Mouse (Mus musculus) adrenal gland (tissue): Measurements from ENCODE around the gene Atp6v0d1.

Source experiments
- intact Hi-C: fragments of 180-260 bp; cut with DNase I; formaldehyde crosslinking; loops from one replicate; pipeline ENCODE4 v1.15.1; 2025

Gene Atp6v0d1

DNA sequence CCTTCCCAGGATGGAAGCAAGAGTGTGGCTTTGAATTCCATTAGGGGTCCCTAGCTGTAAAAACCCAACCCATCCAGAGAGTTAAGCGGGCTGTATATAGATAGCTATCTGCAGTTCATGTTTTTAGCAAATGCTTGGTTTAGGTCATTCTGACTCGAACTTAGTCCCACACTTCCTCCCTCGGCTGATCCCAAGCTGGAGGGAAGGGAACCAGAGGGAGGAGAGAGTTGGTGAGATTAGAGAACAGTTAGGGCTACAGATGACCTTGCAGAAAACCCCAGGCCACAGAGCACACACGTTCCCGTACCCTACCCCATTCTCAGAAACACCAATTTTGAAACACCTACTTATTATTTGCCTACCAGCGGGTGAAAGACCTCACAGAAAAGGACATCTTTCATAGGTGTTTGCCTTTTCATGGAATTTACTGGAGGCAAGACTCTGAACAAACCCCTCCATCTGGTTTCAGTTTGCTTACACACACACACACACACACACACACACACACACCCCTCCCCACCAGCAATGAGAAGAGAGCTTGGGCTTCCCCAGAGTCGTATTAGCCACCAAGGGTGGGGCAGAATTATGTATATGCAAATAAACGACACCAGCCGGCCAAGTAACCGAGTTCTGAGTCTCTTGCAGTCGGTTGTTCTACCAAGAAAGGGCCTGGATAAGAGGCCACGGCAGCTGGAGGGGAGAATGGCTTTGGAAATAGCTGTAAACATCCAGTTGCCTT, 55.7 kb downstream of the Atp6v0d1 start:
- intact Hi-C loops: no loop called here

DNA sequence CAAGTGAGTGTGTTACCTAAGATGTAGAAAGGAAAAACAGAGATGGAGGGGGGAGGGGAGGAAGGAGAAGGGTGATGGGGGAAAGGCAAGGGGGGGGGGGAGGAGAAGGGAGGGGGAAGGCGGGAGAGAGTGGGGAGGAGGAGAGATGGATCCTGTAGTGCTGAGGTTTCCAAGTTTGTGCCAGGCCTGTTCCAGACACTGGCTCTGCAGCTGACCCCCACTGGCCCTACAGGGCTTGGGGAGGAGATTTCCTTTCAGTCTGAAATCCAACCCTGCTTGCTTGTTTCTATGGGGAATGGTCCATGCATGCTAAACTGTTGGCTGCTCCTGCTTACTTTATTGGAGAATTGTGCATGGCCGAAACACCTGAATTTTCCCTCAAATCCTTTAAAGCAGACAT, 57.1 kb downstream of the Atp6v0d1 start:
- intact Hi-C loops: no loop called here

DNA sequence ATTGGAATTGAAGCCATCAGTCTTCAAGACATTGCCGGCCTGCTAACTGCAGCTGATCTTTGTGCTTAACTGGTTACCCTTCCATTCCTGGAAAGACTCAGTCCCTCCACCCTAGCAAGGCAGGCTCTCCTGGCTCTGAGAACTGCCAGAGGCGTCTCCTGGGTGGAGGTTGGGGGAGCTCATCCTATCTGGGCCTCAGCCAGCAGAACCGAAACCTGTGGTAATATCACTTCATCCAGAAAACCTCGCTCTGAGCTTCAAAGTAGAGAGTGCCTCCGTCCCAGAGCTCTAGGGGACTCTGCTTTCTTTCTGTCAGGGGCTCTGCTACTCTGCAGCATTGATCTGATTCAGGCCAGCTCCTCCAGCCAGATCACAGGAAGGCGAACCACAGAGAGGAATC, 58.9 kb downstream of the Atp6v0d1 start:
- intact Hi-C loops: no loop called here

DNA sequence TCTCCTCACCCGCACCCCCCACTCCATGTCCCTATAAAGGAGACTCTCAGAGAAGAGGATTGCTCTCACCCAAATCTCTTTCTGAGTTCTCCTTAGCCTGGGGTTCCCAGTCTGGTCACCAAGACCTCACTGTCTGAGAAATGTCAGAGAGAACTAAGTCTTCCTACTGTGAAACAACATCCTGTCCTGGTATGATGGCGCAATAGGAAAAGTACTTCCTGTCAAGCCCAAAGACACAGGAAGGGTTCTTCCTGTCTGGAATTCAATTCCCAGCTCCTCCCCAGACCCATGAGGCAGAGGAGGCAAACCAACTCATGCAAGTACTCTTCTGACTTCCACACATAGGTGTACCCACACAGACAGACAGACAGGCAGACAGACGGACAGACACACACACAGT, 61.2 kb downstream of the Atp6v0d1 start:
- intact Hi-C loops: no loop called here

DNA sequence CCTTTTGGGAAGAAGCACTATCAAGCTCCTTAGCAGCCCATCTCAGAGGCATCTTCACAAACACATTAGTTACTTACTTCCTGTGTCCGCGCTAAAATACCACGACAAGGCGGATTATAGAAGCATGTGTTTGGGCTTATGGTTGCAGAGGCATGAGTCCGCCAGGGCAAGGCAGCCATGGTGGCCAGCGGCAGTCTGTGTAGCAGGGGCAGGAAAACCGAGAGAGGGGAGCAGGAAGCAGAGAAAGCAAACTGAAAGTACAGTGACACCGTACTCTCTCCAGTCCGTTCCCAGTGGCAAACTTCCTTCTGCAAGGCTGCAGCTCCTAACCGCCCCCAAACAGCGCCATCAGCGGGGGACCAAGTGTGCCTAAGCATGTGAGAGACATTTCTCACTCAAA, 66.1 kb downstream of the Atp6v0d1 start:
- intact Hi-C loops: no loop called here

DNA sequence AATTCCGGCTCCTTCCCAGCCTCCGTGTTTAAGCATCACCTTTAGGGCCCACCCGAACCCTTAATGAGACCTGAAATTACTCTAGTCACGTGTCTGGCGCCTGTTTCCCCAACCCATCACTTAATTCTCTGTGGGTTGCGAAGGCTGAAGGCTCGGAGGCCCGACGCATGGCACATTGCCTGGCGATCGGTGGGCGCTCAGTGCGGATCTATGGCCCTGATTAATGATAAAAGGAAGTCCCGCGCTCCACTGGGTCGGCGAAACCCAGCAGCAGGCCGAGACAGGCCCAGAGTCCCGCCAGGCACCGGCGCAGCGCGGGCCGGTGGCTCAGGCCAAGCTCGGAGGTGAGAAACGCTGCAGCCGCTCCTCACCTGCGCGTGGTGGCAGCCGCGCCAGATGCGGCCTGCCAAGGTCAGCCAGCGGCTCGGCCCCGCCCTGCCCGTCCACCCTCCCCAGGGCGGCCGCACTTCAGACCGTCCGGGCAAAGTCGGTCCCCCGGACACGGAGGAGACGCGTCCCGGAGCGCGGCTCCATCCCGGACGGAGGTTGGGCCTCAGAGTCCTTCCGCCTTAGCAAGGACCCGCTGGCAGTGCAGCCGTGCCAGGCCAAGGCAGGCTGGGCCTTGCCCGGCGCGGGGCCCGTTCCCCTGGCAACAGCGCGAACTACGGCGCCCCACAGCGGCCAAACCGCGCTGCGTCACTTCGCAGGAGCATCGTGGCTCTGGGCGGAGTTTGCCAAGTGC, 69.2 kb downstream of the Atp6v0d1 start, which contains the start of gene Zdhhc1:
Zdhhc1 (minus strand) TSS at position 464 of the 742 bp plus-strand sequence.
- intact Hi-C loops: no loop called here

DNA sequence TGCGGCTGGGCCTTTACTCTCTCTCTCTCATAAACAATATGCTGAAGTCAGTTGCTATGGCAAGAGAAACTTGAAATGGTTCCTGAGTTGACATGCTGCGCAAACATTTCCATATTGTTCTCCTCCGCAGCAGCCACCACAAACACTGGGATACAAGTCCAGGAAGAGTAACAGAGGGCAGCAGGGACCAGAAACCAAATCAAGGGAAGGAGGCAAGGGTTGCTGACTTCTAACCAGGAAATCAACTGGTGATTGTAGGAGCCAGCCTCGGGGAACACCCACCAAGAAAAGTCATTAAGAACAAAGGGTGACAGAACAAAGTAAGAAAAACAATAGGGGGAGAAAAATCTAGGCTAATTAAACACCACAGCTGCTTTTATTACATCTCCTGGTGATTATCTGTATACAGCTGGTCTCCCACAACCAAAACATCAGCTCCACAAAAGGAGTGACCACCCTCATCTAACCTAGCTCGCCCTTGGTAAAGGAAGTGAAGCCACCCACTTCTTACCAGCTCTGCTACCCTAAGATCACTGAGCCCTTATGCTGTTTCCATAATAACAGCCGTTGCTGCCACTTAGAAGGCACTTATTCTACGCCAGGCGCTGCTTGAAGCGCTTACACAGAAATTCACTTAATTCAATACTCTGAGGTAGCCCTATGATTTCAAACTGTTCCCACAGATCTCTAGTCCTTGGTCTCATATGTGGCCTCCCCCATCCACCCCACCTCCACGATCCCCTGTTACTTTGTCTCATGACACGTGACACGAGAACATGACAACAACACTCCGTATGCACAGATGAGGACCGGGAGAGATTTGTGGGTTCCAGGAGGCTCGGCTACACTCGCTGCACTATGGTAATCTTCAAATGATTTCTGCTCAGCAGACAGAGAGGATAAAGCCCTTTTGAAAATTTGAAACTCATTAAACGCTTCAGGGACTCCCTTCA, 70.2 kb downstream of the Atp6v0d1 start:
- intact Hi-C loops: no loop called here

GRCm38 (mm10) chr8:105494566-105494965, 71.3 kb downstream of the Atp6v0d1 start:
- intact Hi-C loops: no loop called here

- intact Hi-C loops: no loop called here
Measured at GRCm38 (mm10) chr8:105493495-105493894, 72.4 kb downstream of the Atp6v0d1 start.

DNA sequence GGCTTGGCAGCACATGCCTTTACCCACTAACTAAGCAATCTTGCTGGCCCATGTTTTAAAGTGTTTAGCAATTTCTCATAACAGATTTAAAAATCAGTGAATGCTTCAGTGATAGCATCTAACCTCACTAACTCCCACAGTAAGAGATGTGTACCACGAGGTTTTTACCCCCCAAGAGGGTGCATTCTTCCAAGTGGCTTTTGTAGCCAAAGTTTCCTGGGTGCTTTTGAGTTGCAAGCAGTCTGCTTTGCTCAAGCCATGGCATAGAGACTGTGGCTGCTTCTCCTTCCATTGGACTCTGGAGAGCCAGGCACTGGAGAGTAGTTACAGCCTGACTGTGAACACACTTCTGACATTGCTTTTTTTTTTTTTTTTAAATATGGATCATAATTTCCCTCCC, 76.6 kb downstream of the Atp6v0d1 start:
- intact Hi-C loops: no loop called here

DNA sequence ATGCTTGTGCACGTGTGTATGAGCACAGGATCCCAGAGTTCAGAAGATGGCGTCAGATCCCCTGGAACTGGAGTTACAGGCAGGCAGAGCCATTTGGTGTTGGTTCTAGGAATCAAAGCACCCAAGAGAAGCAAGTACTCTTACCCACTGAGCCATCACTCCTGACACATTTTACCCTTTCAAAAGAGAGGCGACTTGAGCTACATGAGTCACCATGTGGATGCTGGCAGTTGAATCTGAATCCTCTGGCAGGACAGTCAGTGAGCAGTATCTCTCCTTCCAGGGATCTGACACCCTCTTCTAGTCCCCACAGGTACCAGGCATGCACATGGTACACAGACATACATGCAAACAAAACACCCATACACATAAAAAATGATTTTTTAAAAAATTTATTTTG, 77.8 kb downstream of the Atp6v0d1 start:
- intact Hi-C loops: no loop called here

GRCm38 (mm10) chr8:105484392-105484791, 81.5 kb downstream of the Atp6v0d1 start:
- intact Hi-C loops: loop anchor here (5.0 kb wide), 1 partner anchor 68 kb away; no protein-coding TSS in a partner anchor

DNA sequence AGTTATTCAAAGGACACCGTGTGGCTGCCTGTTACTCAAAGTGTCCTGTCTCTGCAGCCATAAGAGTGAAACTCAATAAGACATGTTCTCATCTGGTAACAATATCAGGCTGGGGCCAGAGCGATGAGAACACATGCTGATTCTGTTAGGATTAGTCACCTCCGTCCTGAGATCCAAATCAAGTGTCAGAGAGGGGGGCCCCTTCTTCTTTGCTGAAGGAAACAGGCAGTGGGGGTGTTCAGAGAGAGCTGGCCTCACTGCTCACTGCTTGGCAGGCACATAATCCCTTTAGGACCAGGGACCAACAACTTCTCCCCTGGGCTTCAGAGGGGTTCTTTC, 81.8 kb downstream of the Atp6v0d1 start:
- intact Hi-C loops: loop anchor here (5.0 kb wide), 1 partner anchor 68 kb away; no protein-coding TSS in a partner anchor

DNA sequence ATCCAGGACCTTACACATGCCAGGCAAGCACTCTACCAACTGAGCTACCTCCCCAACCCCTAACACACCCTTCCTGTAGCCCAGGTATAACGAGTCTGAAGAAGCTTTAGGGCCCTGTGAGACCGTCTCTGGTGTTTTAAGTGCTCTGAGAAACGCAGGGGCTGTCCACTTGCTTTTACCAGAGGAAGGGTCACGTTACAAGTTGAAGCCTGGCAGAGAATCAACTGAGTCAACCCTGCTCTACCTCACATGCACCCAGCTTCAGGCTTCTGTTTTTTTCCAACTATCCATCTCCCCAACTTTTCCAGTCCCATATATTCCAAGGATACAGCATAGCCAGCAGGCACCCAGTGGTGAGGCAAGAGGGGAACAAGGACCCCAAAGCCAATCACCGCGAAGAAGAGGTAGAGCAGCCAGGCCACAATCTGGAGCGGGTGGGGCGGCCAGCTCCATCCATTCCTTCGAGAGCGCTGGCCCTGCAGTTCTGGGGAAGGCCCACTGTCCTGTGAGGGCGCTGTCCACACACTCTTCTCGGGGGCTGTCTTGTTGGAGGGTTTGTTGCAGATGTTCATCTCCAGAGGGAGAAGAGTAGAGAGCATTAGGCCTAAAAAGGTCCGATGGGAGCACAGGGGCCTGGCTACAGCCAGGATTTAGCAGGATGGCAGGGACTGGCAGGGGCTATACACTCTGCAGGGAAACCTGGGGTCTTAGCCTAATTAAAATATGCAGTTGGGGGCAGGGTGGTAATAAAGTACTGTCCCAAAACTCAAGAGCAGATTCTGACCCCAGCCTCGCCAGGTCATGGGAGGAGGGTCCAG, 82.4 kb downstream of the Atp6v0d1 start:
- intact Hi-C loops: loop anchor here (5.0 kb wide), 1 partner anchor 69 kb away; no protein-coding TSS in a partner anchor

DNA sequence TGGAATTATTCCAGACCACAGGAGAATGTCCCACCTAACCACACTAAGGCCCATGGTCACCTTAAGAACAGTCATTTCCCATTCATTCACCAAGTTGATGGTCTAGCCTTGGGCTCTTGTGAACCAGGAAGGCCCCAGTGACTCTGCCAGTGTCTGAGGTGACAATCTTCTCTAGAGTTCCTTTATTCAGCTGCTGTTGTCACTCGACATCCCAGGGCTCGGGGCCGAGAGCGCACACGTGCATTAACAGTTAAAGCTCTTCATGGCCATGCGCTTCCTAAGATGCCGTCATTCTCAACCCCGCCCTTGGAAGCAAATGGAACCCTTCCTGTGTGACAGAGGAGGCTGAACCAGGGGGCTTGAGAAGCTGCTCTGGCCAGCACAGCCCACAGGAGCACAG, 83.7 kb downstream of the Atp6v0d1 start:
- intact Hi-C loops: loop anchor here (5.0 kb wide), 1 partner anchor 70 kb away; no protein-coding TSS in a partner anchor

DNA sequence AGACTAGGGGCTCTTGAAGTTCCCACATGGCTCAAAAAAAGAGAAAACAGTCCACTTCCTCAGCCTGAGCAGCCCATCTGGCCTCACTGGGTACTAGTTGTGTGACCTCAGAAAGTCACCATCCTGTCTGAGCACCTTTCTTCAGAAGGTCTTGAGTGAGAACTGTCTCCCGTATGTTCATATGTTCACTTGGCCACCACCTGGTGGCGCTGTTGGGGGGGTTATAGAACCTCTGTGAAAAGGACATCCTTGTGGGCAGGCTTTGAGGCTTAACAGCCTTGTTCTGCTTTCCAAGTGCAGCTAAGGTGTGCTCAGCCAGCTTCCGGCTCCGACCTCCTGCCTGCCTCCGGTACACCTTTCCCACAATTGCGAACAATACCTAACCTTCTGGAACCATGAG, 84.4 kb downstream of the Atp6v0d1 start:
- intact Hi-C loops: loop anchor here (5.0 kb wide), 1 partner anchor 71 kb away; no protein-coding TSS in a partner anchor

DNA sequence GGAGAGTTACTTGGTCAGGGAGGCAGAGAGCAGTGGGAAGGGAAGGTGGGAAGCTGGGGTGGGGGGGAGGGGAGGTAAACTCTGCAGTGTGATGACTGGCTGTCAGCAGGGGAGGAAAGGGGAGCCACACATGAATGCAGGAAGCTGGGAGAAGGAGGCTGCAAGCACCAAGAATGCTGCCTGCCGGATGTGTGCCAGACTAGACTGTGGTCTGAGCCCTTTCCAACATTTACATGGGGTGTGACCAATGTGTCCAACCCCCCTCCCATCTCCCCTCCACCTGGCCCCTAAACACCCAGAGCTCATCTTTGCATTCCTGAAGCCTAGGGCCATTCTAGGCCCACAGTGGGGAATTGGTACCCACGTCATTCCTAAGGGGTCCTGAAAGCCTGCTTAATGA, 84.8 kb downstream of the Atp6v0d1 start:
- intact Hi-C loops: loop anchor here (5.0 kb wide), 1 partner anchor 71 kb away; no protein-coding TSS in a partner anchor

DNA sequence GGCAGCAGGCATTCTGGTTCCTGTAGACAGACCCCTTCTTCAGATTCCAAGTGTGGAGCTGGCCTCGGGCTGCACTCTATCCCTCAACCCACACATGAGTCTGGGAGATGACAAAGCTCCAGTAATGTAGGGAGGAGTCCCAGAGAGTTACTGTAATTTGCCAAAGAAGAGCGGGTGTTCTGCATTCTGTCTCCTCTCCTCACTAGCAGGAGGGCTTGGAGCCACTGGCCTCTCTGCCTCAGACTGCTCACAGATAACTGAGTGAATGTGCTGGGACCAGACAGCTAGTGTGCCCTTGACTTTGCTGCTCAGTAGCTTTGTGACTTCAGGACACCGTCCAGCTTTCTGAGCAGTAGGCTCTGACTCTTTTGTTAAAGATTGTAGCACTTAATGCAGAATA, 88.1 kb downstream of the Atp6v0d1 start:
- intact Hi-C loops: loop anchor here (5.0 kb wide), 2 partner anchors 35 to 120 kb away; no protein-coding TSS in a partner anchor

DNA sequence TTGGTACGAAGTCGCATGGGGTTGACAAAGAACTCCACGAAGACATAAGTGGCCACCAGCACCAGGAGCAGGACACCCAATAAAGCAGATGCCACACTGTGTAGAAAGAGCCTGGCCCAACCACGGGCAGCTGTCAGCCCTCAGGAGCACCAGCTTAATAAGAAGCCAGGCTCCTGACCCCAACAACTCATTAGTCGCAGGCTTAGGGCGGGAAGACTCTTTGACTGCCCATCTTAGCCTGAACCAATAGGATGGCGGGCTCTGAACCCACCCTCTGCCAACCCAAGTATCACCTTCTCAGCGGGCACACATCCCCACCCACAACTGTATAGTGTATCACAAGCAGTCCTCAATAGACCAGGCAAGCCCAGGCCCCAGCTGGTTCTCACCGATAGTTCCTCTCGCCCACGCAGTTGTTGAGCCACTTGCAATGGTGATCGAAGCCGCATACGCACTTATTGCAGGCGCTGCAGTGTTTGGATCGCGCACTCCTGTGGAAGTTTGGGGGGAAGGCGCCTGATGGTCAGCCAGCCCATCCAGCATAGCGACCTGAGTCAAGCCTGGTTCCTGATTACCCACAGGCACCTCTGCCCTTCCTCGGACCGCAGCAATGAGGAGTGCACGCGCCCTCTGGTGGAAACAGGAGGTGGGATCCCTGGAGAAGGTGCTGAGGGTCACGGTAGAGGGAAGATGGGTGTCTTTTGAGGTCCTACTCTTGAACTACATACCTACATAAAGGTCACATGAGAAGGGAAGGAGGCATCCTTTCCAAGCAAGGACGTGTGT, 89.0 kb downstream of the Atp6v0d1 start:
- intact Hi-C loops: loop anchor here (5.0 kb wide), 2 partner anchors 35 to 120 kb away; no protein-coding TSS in a partner anchor
